Mouse (Mus musculus) cortical plate, adult 2 months (tissue): ENCODE results near the gene Sorcs3.

Experiments used
- CTCF ChIP-seq: fragments of 200-500 bp; IDR thresholded peaks from 2 replicates; pipeline ENCODE4 v1.5.1; 2011; ENCODE audit warnings: mild to moderate bottlenecking, control low read depth, low read length; ENCODE audit not compliant: insufficient read depth; ENCODE audit errors: extremely low read depth
- POLR2A ChIP-seq: fragments of 200-500 bp; IDR thresholded peaks from 2 replicates; pipeline ENCODE4 v1.6.1; 2011; ENCODE audit warnings: mild to moderate bottlenecking, low read length, control low read depth; ENCODE audit not compliant: insufficient read depth; ENCODE audit errors: extremely low read depth

DNA sequence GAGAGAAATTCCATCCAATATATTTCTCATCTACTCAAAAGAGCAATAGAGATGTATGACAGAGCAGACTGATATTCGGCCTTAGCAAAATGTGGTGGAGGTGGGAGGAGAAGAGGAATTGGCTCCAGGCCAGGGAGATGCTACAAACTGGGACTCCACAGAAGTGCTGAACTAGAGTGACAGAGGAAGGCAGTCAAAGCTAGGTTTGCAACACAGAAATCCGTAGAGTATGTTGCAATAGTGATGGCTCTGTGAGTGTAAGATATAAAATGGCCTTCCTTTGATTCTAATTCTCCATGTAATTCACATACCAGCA lies 340.3 kb downstream of the Sorcs3 start:
- TF ChIP-seq POLR2A (no peak), CTCF (no peak)
